Mouse (Mus musculus) heart, embryonic 15.5 days (tissue): ENCODE data around the gene Gas2l1. TPM values are rescaled to one million over a fixed set of nuclear protein-coding genes. Genes with fewer than 3 reads are reported as not detected.

Experiments used
- ATAC-seq: fragments of 200-750 bp; cut with Nextera tagmentation; replicated peaks from 2 replicates; pipeline ENCODE4 v1.8.0; 2017; ENCODE audit warnings: low read depth, moderate TSS enrichment; ENCODE audit not compliant: insufficient number of reproducible peaks, insufficient read depth, low FRiP score
- H3K27ac ChIP-seq: fragments of 300-500 bp; sonication (generic); 2 replicates; pipeline ENCODE4 v1.5.1; 2015; ENCODE audit warnings: mild to moderate bottlenecking, inconsistent platforms
- H3K27me3 ChIP-seq: fragments of 300-500 bp; sonication (generic); 2 replicates; pipeline ENCODE4 v1.6.1; 2015; ENCODE audit warnings: inconsistent platforms
- H3K36me3 ChIP-seq: fragments of 300-500 bp; sonication (generic); 2 replicates; pipeline ENCODE4 v1.6.1; 2015; ENCODE audit warnings: mild to moderate bottlenecking, inconsistent platforms
- H3K4me1 ChIP-seq: fragments of 300-500 bp; sonication (generic); replicated peaks from 2 replicates; pipeline ENCODE4 v1.6.1; 2015; ENCODE audit warnings: inconsistent platforms
- H3K4me2 ChIP-seq: fragments of 300-500 bp; sonication (generic); 2 replicates; pipeline ENCODE4 v1.6.1; 2015; ENCODE audit warnings: inconsistent platforms, mild to moderate bottlenecking, moderate library complexity
- H3K4me3 ChIP-seq: fragments of 300-500 bp; sonication (generic); 2 replicates; pipeline ENCODE4 v1.5.1; 2015; ENCODE audit warnings: mild to moderate bottlenecking, inconsistent platforms
- H3K9ac ChIP-seq: fragments of 300-500 bp; sonication (generic); 2 replicates; pipeline ENCODE4 v1.6.1; 2015; ENCODE audit warnings: mild to moderate bottlenecking, inconsistent platforms
- H3K9me3 ChIP-seq: fragments of 300-500 bp; sonication (generic); replicated peaks from 2 replicates; pipeline ENCODE4 v1.6.1; 2016; ENCODE audit warnings: inconsistent platforms
- WGBS: fragments of 180-500 bp; shearing (Covaris S2); methylation state at CpG from one replicate; pipeline ENCODE4 v1.1.7; 2015; ENCODE audit warnings: mixed read lengths; 5-methylcytosine and 5-hydroxymethylcytosine counted together
- polyA plus RNA-seq: library from polyadenylated mRNA; unstranded; fragments of >200 nt; fragmentation: Nextera tagmentation; extraction: Ambion mirVana; gene quantifications from 2 replicates; pipeline ENCODE4 v1.2.1, GENCODE M21; 2015

Gene Gas2l1
- polyA plus RNA-seq, 1 experiment from 2014 or later, result 19.4 TPM

- Histone ChIP-seq H3K4me2 (no peak overlapping the region), H3K9ac (no peak overlapping the region), H3K4me1 (peaks cover 37% of the 10 kb centered on the region), H3K36me3 (no peaks in the 10 kb centered on the region), H3K27me3 (peaks cover 67% of the 10 kb centered on the region), H3K9me3 (no peaks in the 10 kb centered on the region), H3K27ac (no peak overlapping the region), H3K4me3 (no peak overlapping the region)
- WGBS, result 64% methylated on average over 8 of the region's 8 CpGs
- ATAC-seq, result no peak
These were observed 8.1 kb downstream of the Gas2l1 start for GRCm38 (mm10) chr11:5057064-5057463.

- H3K27ac ChIP-seq, result no peak overlapping the region
- no peaks in the 10 kb centered on the region for H3K36me3 ChIP-seq
- H3K27me3 ChIP-seq, result peaks cover 58% of the 10 kb centered on the region
- WGBS, result 58% methylated on average over 23 of the region's 23 CpGs
- no peak for ATAC-seq
- no peaks in the 10 kb centered on the region for H3K9me3 ChIP-seq
- no peak overlapping the region for H3K4me3 ChIP-seq
- H3K4me1 ChIP-seq, result peaks cover 28% of the 10 kb centered on the region
- no peak overlapping the region for H3K4me2 ChIP-seq
- H3K9ac ChIP-seq, result no peak overlapping the region
These were observed 8.9 kb downstream of the Gas2l1 start for GRCm38 (mm10) chr11:5055945-5056938.

GRCm38 (mm10) chr11:5054874-5055273 lies 10.3 kb downstream of the Gas2l1 start:
- no peak for ATAC-seq
- Histone ChIP-seq H3K4me3 (no peak overlapping the region), H3K4me2 (no peak overlapping the region), H3K9me3 (no peaks in the 10 kb centered on the region), H3K36me3 (no peaks in the 10 kb centered on the region), H3K4me1 (peaks cover 23% of the 10 kb centered on the region), H3K27ac (no peak overlapping the region), H3K9ac (no peak overlapping the region), H3K27me3 (peaks cover 50% of the 10 kb centered on the region)
- WGBS, result 69% methylated on average over 6 of the region's 6 CpGs

GRCm38 (mm10) chr11:5054151-5054550 lies 11.0 kb downstream of the Gas2l1 start:
- no peaks in the 10 kb centered on the region for H3K36me3 ChIP-seq
- WGBS, result 87% methylated on average over 14 of the region's 14 CpGs
- no peak overlapping the region for H3K4me2 ChIP-seq
- H3K9me3 ChIP-seq, result no peaks in the 10 kb centered on the region
- peaks cover 43% of the 10 kb centered on the region for H3K27me3 ChIP-seq
- H3K27ac ChIP-seq, result no peak overlapping the region
- H3K4me1 ChIP-seq, result peaks cover 16% of the 10 kb centered on the region
- no peak for ATAC-seq
- no peak overlapping the region for H3K4me3 ChIP-seq
- no peak overlapping the region for H3K9ac ChIP-seq

- Histone ChIP-seq H3K4me2 (no peak overlapping the region), H3K9me3 (no peaks in the 10 kb centered on the region), H3K27ac (no peak overlapping the region), H3K4me1 (no peaks in the 10 kb centered on the region; the same call in 1 of the 2 replicates), H3K36me3 (no peaks in the 10 kb centered on the region), H3K27me3 (peaks cover 26% of the 10 kb centered on the region), H3K4me3 (no peak overlapping the region), H3K9ac (no peak overlapping the region)
- no peak for ATAC-seq
- WGBS, result 64% methylated on average over 10 of the region's 10 CpGs
These were observed 12.8 kb downstream of the Gas2l1 start for GRCm38 (mm10) chr11:5052200-5052854.

- H3K4me2 ChIP-seq, result no peak overlapping the region
- WGBS, result 83% methylated on average over 10 of the region's 10 CpGs
- H3K36me3 ChIP-seq, result no peaks in the 10 kb centered on the region
- peaks cover 19% of the 10 kb centered on the region for H3K27me3 ChIP-seq
- H3K4me1 ChIP-seq, result no peaks in the 10 kb centered on the region
- no peak overlapping the region for H3K4me3 ChIP-seq
- no peaks in the 10 kb centered on the region for H3K9me3 ChIP-seq
- no peak for ATAC-seq
- H3K9ac ChIP-seq, result no peak overlapping the region
- no peak overlapping the region for H3K27ac ChIP-seq
These were observed 13.5 kb downstream of the Gas2l1 start for GRCm38 (mm10) chr11:5051629-5052028.

GRCm38 (mm10) chr11:5046321-5046926 lies 18.7 kb downstream of the Gas2l1 start:
- ATAC-seq, result no peak
- no peak overlapping the region for H3K9ac ChIP-seq
- H3K27ac ChIP-seq, result no peak overlapping the region
- no peak overlapping the region for H3K4me2 ChIP-seq
- H3K27me3 ChIP-seq, result peaks cover 6% of the 10 kb centered on the region
- H3K4me3 ChIP-seq, result no peak overlapping the region
- 0 out of 2 replicates have a peak, but pooled peaks cover under 1% of the 10 kb centered on the region for H3K4me1 ChIP-seq
- H3K9me3 ChIP-seq, result no peaks in the 10 kb centered on the region
- 44% methylated on average over 12 of the region's 12 CpGs for WGBS
- 0 out of 2 replicates have a peak, but pooled peaks cover 4% of the 10 kb centered on the region for H3K36me3 ChIP-seq

- H3K36me3 ChIP-seq, result peaks cover 17% of the 10 kb centered on the region; the same call in 1 of the 2 replicates
- H3K9ac ChIP-seq, result no peak overlapping the region
- 85% methylated on average over 8 of the region's 8 CpGs for WGBS
- H3K27ac ChIP-seq, result no peak overlapping the region
- H3K4me2 ChIP-seq, result no peak overlapping the region
- no peak overlapping the region for H3K4me3 ChIP-seq
- no peak for ATAC-seq
- H3K27me3 ChIP-seq, result no peaks in the 10 kb centered on the region
- peaks cover 7% of the 10 kb centered on the region for H3K4me1 ChIP-seq
- no peaks in the 10 kb centered on the region for H3K9me3 ChIP-seq
These were observed 22.3 kb downstream of the Gas2l1 start for GRCm38 (mm10) chr11:5042645-5043381.

- 47% methylated on average over 18 of the region's 18 CpGs for WGBS
- no peak overlapping the region for H3K27ac ChIP-seq
- ATAC-seq, result no peak
These were observed 23.9 kb downstream of the Gas2l1 start for GRCm38 (mm10) chr11:5041144-5041780.

GRCm38 (mm10) chr11:5040585-5040984 lies 24.5 kb downstream of the Gas2l1 start:
- Histone ChIP-seq H3K27me3 (no peaks in the 10 kb centered on the region), H3K27ac (no peak overlapping the region), H3K9me3 (no peaks in the 10 kb centered on the region), H3K9ac (no peak overlapping the region), H3K36me3 (peaks cover 19% of the 10 kb centered on the region; the same call in 1 of the 2 replicates), H3K4me2 (no peak overlapping the region), H3K4me3 (no peak overlapping the region), H3K4me1 (peaks cover 7% of the 10 kb centered on the region)
- no peak for ATAC-seq
- 95% methylated on average over 5 of the region's 5 CpGs for WGBS

More at GRCm38 (mm10) chr11:5041144-5041780, 23.9 kb downstream of the Gas2l1 start:
- Histone ChIP-seq H3K4me2 (no peak overlapping the region), H3K36me3 (peaks cover 17% of the 10 kb centered on the region; the same call in 1 of the 2 replicates), H3K9ac (no peak overlapping the region), H3K9me3 (no peaks in the 10 kb centered on the region), H3K4me3 (no peak overlapping the region), H3K4me1 (peaks cover 7% of the 10 kb centered on the region), H3K27me3 (no peaks in the 10 kb centered on the region)
